Mouse (Mus musculus): ENCODE measurements at regions not wholly inside any gene's neighbourhood (a gene's known extent, or its start where the extent isn't known, plus 50 kb on each side); places are given as distances from the start of the nearest gene placed in this dataset.

DNA sequence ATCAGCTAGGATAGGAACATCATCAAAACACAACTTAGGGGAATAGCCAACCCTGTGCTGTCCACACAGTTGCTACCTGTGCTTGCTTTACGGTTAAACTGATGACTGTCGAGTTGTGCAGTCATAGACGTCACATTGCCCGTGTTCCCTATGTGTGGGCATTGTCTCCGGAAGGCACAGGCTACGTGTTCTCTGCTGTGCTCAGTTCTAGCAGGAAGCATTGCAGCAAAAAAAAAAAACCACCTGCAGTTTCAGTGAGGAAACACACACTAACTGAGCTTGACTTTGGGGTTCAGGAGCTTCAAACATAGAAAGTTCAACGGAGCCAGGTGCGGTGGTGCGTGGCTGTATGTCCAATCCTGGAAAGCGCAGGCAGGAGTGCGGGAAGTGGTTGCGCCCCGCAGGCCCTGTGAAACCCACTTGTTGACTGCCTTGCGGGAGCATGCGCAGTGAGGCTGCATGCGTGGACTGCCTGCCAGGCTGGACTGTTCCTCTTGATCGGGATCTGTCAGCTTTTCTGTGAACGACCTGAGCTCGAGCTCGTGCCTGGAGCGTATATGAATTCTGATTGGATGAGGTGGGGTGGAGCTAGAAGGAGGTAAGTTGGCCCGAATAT is 190.2 kb upstream of the Krr1 start:
- DNase-seq (ENCODE audit: low spot score in 2 of 2): no peak

DNA sequence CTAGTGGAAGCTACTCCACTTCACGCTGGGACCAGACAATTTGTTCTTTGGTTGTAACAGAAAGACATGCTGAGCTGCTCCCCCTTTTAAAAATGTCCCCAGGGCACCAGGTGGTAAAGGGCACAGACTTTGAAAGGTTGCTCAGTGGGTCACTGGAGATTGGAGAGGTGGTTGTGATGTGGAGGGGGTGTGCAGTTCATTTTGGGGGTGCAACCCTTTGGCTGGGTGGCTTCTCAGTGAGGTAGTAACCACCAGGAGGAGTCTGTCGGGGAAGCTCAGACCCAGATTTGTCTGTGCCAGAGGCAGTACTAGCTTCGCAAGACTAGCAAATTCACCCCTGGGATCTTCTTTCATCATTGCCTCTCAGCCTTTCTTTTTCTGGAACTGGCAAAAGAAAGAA is 189.0 kb upstream of the Krr1 start:
- DNase-seq (ENCODE audit: low spot score in 2 of 2): no peak

DNA sequence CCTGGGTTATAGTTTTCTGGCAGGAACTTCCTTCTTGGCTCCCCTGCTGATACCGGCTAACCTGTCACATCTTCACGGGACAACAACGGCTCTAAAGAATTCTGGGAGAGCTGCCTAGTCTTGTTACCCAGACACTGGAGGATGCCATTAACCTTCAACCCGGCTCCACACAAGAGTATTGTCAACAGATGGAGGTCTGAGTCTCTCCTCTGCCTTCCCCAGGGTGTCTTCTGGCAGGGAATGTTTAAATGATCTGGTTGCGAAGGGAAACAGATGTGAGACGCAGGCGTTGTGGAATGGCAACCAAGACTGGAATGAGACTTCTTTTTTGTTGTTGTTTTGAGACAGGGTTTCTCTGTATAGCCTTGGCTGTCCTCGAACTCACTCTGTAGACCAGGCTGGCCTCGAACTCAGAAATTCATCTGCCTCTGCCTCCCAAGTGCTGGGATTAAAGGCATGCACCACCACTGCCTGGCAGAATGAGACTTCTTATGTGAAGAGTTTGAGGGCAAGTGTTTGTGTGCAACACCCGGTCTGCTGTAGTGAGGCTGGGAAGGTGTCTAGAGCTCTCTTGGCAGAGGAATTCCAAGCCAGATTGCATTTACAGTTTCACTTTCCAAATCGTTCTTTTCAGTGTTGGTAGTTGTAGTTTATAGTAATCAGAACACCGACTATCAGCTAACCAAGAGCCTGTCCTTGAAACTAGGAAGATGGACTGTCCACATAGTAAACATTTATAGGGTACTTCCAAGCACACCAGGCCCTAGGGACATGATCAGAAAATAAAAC is 188.2 kb upstream of the Krr1 start:
- no peak for DNase-seq (ENCODE audit: low spot score in 2 of 2)

DNA sequence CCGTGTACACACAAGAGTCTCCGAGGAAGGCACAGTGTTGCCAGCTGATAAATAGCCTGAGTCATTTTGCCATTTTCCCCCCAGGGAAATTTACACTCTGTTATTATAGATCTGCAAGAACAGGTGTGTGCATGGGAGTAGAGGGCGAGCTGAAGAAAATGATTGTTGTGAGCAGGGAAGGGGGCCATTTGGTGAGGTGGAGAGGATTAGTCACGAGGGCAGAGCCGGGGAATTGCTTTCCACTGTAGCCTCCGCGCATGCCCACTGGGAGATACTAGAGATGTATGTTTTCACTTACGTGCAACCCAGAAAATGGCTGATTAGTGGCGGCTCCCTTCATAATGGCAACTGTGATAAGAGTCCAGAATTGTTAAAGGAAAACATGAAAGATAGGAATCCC is 185.3 kb upstream of the Krr1 start:
- DNase-seq (ENCODE audit: low spot score in 2 of 2): no peak

DNA sequence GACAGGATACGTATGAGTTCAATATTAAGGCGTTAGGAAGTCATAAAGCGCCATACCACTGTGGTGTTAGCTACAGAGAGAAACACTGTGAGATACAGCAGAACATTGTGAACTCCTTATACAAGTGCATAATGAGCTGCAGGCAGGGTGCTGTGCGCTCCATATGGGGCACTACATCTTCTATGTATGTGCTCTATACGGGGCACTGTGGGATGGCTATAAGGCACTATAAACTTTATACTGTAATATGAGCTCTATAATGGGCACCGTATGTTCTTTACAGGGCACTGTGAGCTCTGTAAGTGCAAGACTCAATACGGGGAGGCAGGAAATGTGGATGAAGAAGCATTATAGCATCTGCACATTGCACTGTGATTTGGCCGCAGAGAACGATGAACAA is 183.2 kb upstream of the Krr1 start:
- no peak for DNase-seq (ENCODE audit: low spot score in 2 of 2)

DNA sequence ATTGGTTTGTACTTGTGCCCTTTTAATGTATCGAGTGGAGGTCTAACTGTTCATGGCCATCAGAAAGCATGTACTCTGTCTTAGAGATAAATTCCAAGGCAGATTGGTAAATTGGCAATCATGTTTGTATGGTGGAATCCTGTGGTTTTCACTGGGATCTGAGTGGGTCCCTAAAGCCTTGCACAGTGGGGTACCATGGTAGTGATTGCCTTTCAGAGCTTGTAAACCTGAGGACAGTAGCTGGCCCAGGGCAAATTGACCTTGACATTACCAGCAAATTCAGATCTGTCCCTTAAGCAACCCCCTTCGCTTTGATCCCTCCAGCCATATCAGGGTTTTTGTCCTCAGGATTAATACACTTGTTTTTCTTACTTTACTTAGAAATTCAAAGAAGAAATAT is 181.6 kb upstream of the Krr1 start:
- no peak for DNase-seq (ENCODE audit: low spot score in 2 of 2)

DNA sequence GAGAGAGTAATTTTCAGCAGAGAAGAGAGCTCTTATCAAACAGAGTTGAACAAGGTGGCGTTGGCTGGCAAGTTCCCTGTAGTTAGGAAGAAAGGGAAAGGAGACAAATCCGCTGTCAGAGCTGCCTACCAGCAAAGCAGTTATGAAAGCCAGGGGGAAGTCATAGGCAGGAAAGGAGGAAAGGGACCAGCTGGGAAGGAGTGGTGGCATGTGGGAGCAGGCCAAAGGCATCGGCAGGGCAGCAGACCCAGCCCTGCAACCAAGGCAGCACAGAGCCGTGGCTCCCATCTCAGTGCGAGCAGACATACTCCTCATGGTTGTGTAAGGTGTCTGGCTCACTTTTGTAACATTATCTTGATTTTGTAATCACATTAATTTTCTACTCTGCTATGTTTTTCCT is 177.4 kb upstream of the Krr1 start:
- no peak for DNase-seq (ENCODE audit: low spot score in 2 of 2)

DNA sequence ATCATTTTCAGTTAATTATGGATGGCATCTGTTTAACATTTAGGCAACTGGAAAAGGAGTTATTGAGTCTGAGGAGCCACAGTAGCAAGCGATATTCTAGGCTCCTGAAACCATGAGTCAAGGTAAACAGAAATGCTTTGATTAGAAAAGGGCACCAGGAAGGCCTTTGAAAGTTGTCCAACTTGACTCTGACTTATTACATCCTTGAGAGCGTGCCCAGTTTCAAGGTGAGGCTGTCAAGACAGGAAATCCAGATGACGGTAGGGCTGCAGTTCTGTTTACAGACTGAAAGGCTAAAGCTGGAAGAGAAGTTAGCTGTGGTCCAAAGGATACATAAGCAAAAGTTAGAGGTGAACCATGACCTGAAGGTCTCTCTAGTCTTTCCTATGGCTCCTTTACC is 176.7 kb upstream of the Krr1 start:
- no peak for DNase-seq (ENCODE audit: low spot score in 2 of 2)

DNA sequence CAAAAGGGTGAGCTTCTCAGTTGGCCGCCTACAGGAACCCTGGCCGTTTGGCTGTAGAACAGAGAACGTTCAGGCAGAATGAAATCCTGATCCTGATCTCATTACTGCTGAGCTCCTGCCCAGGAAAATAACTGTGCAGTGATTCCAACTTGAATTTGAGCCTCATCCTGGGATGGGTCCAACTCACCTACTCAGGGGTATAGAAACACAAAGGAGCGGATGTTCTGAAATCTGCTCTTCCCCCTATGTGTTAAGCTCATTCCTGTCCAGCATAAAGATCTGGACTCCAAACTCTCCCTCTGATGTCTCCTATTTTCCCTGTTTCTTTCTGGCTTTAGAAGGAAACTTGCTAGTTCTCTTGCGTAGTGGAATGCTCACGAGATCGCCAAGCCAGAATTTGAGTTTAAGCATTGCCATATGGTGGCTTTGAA is 173.6 kb upstream of the Krr1 start:
- DNase-seq (ENCODE audit: low spot score in 2 of 2): no peak

DNA sequence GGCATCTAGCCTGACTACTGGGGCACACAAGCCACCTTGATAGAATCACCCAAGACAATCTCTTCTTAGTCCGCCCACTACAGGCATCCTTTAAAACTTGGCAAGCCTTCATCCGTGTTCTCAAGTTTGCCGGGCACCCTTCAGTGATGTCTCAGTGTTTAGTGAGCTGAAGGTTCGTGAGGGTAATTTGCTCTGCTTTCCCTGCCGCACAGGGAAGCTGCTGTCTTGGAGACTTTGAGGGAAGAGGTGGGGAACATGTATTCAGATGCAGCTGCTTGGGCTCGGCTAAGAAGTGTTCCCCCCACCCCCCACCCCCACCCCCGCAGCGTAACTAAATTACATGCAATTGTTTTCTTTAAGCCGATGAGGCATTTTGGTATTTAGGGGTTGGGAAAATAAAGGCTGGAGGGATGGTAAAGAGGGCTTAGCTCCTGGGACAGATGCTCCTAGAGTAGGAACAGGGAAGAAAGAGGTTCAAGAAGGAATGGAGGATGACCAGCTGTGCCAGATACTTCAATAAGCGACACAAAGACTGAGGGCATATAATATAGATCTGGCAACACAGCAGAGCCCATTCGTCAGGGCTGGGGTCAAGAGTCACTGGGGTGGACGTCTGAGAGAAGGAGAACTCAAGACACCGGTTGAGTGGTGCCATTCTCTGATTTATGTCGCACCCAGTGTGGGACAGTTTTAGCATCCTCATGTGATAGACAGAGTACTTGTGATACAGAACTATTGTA is 172.4 kb upstream of the Krr1 start:
- DNase-seq (ENCODE audit: low spot score in 2 of 2): no peak

DNA sequence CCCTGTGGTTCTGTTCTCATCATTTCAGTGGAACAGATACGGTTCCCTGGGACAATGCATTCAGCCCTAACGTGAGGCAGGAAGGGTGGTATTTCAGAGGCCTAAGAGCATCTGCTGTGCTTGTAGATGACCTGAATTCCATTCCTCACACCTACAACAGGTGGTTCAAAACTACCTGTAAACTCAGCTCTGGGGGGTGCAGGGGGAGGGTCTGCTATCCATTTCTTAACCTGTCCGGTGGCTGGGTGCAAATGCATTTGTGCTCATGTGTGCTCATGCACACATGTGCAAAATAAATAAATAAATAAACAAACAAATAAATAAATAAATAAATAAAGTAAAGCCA is 171.9 kb upstream of the Krr1 start:
- DNase-seq (ENCODE audit: low spot score in 2 of 2): no peak

DNA sequence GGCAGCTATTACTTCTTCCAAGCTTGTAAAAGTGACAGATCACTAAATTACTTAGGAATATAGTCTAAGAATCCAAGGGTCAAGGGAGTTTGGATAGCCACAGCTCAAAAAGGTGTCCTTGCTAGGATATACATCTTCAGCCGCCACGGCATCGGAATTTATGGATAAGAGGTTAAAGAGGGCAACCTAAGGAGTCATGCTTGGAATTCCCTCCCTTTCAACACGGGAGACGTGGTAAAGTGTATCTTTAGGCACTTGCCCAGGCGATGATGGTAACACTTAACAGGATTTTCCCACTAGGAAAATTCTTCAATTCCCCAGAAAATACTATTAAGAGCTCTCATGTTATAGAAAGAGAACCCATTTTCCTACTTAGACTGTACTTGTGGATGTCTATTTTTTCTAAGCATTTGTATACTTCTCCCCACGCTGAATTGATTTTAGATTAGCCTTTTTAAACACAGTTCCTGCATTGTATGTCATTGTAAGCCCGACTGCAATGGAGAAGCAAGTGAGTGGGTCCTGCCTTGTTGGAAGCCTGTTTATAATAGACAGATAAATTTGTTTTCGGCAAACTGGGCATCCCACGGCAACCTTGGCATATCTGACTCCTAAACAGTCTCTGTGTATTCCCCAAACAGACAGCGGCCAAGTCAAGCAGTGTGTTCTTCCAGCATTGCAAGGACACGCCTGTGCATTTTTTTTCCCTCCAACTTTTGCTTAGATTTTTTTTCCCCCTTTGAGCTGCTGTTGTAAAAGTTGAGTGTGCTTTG is 171.3 kb upstream of the Krr1 start:
- no peak for DNase-seq (ENCODE audit: low spot score in 2 of 2)

DNA sequence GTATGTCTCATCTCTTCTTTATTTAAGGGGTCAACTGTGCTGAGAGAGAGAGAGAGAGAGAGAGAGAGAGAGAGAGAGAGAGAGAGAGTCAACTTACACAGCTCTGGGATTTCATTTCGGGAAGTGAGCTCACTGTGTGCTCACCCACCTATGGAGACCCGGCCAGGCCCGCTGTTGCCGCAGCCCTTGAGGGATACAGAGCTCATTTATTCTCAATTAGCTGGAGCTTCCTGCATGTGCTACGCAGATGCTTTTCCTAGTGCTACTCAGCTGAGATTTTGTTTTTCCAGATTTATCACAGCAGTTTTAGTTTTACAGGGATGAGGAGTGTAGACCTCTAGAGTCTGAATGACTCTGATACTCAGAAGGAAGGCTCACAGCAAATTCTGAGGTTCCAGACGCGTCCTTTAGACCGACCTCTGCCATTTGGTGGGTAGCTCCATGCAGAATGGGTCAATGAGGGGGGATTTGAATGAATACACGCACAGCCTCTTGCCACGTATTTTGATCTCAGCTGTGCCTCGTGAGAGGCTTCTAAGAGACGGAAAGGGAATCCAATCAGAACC is 170.6 kb upstream of the Krr1 start:
- DNase-seq (ENCODE audit: low spot score in 2 of 2): no peak

DNA sequence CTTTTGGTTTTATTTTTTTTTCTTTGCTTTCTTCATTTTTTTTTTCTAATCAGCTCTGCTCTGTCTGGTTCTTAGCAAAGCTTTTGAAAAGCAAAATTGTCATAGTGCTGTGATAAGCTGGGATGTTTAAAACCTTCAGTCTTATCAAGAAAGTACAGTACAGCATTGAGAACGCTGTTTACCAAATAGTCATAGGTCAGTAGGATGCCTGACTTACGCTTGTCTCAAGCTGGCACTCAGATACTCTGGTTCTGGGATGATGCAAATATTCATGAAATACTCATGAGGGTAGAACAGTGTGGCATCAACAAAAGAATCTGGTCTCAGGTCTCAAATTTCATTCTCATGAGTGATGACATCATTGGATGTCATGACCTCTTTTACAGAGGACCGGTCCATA is 166.1 kb upstream of the Krr1 start:
- no peak for DNase-seq (ENCODE audit: low spot score in 2 of 2)

DNA sequence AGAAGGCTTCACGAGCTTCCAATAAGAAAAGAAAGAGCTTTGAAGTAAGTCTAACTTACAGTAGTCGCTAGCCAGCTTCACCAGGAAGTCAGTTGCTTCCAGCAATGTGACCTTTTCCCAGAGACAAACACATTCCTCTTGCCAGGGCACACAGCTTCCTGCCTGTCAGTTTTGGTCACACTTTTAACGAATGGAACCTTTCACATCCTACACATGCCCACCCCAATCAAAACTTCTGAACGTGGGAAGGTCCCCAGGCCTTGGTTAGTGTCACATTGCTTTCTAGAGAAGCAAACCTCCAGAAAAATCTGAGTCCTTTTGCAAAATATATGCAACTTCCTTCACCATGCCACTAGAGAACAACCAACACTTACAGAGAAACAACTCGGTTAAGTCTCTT is 165.5 kb upstream of the Krr1 start:
- no peak for DNase-seq (ENCODE audit: low spot score in 2 of 2)

DNA sequence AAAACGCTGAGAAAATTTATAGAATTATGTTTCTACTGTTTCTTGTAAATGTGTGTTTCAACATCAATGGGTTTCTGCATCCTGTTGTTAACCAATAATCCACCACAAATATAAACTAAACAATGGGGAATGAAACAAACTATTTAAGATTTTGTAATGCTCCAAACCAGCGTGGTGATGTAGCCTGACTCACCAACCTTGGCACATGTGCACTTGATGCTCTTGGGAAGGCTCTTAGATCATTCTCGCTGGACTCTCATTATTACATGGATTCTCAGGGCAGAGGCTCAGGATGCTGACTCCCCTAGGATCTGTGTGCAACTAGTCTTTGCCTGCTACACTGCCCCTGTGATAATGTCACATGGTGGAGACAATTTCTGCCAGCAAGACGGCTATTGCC is 158.7 kb upstream of the Krr1 start:
- no peak for DNase-seq (ENCODE audit: low spot score in 2 of 2)

DNA sequence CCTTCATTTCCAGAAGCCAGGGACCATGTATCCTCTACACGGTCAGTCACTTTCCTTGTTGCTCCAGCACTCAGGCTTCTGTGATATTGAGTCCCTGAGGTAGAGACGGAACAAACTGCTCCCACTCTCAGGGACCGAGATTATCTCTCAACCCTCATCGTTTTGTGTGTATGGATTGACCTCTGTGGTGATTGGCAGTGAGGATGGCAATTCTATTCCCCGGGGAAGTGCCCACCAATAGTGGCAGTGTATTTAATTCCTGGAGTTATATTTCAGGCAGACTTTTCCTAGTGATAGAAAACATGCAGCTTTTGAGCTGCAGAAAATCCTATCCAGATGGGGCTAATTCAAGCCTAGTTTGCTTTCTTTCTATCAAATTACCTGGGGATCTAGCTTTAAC is 157.8 kb upstream of the Krr1 start:
- DNase-seq (ENCODE audit: low spot score in 2 of 2): no peak

DNA sequence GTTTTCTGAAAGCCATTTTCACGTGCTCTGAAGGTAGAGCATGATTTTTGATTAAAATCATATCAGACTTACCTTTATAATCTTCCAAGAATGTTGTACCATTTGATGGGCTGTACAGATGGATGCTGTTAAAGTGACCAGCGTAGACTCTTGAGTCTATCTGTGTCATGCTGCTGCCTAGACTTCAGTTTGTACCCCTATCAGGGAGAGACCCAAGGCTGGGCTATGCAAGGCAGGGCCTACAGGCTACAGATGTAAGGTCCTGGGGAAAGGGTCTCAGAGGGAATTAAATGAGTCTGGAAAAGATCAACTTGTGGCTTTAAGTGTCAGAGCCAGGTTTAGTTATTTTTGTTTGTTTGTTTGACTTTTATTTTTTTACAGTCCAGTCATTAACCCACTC is 157.3 kb upstream of the Krr1 start:
- DNase-seq (ENCODE audit: low spot score in 2 of 2): no peak

DNA sequence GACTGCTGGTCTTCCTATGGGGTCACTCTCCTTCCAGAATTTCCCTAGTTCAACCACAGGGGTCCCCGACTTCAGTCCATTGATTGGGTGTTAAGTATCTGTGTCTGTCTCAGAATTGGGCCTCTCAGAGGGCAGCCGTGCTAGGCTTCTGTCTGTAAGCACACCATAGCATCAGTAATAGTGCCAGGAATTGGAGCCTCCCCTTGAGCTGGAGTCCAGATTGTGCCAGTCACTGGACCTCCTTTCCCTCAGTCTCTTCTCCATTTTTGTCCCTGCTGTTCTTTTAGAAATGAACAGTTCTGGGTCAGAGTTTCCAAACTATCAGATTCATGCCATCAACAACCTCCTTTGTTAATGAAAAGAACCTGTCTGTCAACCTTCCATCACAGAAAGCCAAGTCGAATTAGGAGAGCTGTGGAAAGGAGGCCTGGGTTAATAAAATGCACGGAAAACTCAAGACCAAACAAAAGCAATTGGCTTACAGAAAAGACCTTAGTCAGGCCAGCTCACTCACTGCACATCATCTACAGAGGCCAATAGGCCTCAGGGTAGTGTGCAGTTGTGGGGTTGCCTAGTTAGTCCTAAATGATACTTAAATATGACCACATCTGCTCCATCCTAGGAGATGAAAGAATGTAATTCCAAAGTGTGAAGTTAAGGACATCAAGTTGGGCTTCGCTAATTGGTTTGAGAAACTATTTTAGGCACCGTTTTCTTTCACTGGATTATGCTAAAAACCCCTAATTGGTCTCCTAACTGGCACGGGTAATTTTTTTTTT is 156.5 kb upstream of the Krr1 start:
- DNase-seq (ENCODE audit: low spot score in 2 of 2): no peak

DNA sequence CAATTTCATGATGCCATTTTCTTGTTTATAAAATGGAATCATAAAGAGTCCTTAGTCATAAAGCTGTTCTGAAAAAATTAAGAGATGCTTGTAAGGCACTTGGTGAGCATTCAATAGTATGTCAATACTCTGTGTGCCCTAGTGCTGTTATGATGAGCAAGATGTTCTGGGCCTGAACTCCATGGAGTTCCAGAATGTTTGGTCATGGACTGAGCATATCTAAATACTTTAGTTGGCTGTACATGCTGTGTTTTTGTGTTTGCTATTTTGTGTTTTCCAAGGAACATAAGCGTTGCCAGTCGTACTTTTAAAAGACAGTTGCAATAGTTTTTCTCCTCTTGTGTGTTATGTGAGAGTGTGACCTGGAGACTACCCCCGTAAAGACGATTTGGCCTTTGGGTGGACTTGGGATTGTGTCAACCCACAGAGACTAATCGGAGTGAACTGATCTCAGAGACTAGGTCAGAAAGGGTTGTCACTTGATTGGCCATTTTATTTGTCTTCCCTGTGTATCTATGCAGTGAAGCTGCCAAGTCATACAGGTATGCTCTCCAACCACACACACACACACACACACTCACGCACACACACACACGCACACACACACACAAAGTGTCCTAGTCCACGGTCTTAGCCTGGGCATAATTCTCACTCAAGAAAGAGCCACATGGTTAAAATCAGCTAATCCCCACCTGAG is 152.6 kb upstream of the Krr1 start:
- no peak for DNase-seq (ENCODE audit: low spot score in 2 of 2)

DNA sequence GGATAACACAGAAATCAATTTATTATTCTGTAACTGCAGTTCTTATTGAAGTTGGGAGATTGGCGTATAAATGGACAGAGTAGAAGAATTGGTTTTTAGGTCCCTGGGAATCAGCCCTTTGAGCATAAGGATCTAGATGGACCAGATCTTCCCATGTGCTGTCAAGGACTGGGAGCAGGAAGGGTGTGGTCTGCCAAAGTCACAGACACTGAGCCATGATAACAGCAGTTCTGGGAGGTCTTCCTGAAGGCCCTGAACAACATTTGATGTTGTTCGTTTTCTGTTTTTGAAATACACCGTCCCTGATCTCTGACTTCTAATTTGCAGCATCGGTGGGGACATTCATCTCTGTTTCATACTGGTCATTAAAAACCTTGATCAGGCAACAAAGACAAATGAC is 147.6 kb upstream of the Krr1 start:
- DNase-seq (ENCODE audit: low spot score in 2 of 2): no peak

All from frontal cortex, postnatal 14 days (tissue).